Mouse (Mus musculus) kidney, postnatal 14 days (tissue): ENCODE measurements around the gene Rbks.
A peak's percentile ranks its signal among the peaks of the same experiment; 100 is the strongest.

Experiments
- DNase-seq: peaks from one replicate; pipeline ENCODE4 v3.0.0; 2022; ENCODE audit warnings: mixed read lengths

Gene Rbks

GRCm38 (mm10) chr5:31576539-31576975 lies 120.9 kb downstream of the Rbks start:
- peak; percentile 52 for DNase-seq
